Mouse (Mus musculus) E14TG2a.4 (cell line): ENCODE data around the gene Hadha.

Source experiments
- CTCF ChIP-seq: conservative IDR thresholded peaks from 2 replicates; pipeline ENCODE4 v1.5.1; 2014; ENCODE audit warnings: low read length
- POU5F1 ChIP-seq: IDR thresholded peaks from 2 replicates; pipeline ENCODE4 v1.6.1; 2014; ENCODE audit warnings: low read length, borderline replicate concordance

DNA sequence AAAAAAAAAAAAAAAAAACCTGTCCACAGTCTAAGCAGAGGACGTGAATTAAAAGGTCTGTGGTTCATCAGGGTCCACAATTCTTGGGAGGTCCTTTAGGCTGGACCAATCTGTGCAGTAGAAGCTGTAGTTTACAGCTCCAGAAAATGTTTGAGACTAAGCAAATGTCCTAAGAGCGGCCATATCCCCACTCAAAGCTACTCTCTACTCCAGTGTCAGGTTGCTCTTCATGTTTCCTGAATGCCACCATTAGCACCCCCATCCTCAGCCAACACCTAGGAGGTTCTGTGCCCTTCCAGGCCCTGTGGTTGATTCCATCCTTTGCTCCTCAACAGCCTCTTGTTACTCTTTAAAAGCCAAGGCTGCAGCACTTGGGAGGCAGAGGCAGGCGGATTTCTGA is 82.6 kb downstream of the Hadha start:
- TF ChIP-seq CTCF (no peak), POU5F1 (no peak)
